Mouse (Mus musculus): ENCODE results near the gene Vmn2r95. TPM values are rescaled to one million over a fixed set of nuclear protein-coding genes. Genes with fewer than 3 reads are reported as not detected.
"Not testable (repeated sequence)": the region's sequence is repeated elsewhere in the genome, so short reads cannot be mapped to it uniquely, and the experiment has no call there.

Gene Vmn2r95
- not detected in 2 replicates for polyA plus RNA-seq (2012; rRNA removed)

GRCm38 (mm10) chr17:18423778-18424177 is at the start of gene Vmn2r95:
Gene Vmn2r95, plus strand, starts transcription at chr17:18424078.
- Histone ChIP-seq H3K36me3 (ENCODE audit: control insufficient read depth, insufficient read depth, low read length) (no peaks in the 10 kb centered on the region), H3K27ac (ENCODE audit: insufficient read depth, low read depth, low read length) (no peak within 1 kb of the TSS), H3K4me3 (ENCODE audit: insufficient read depth, low read depth, low read length) (no peak within 1 kb of the TSS), H3K27me3 (replicated peaks; ENCODE audit: control insufficient read depth, insufficient read depth, low read length) (no peaks in the 10 kb centered on the region), H3K4me1 (ENCODE audit: control insufficient read depth, insufficient read depth, low read length) (no peaks in the 10 kb centered on the region)
- no peak for DNase-seq
- WGBS = 11% methylated on average over 1 of the region's 1 CpGs
- TF ChIP-seq POLR2A (IDR thresholded peaks at IDR 0.05; ENCODE audit: low read depth, low read length) = no peak
- no peak for TF ChIP-seq CTCF (conservative IDR thresholded peaks at IDR 0.05; ENCODE audit: insufficient read depth, insufficient read length, low read depth, low read length)

- no peak for DNase-seq
- Histone ChIP-seq H3K4me1 (ENCODE audit: control insufficient read depth, insufficient read depth, low read length) (no peaks in the 10 kb centered on the region), H3K27me3 (replicated peaks; ENCODE audit: control insufficient read depth, insufficient read depth, low read length) (no peaks in the 10 kb centered on the region), H3K4me3 (ENCODE audit: insufficient read depth, low read depth, low read length) (no peak overlapping the region), H3K36me3 (ENCODE audit: control insufficient read depth, insufficient read depth, low read length) (no peaks in the 10 kb centered on the region), H3K27ac (ENCODE audit: insufficient read depth, low read depth, low read length) (no peak overlapping the region)
- WGBS = 77% methylated on average over 3 of the region's 3 CpGs
- TF ChIP-seq POLR2A (IDR thresholded peaks at IDR 0.05; ENCODE audit: low read depth, low read length) (no peak), CTCF (conservative IDR thresholded peaks at IDR 0.05; ENCODE audit: insufficient read depth, insufficient read length, low read depth, low read length) (no peak)
These were observed 31.8 kb downstream of the Vmn2r95 start for GRCm38 (mm10) chr17:18455619-18456140.

- 87% methylated on average over 3 of the region's 3 CpGs for WGBS
- H3K4me1 ChIP-seq (ENCODE audit: control insufficient read depth, insufficient read depth, low read length); H3K27ac ChIP-seq (ENCODE audit: insufficient read depth, low read depth, low read length); H3K4me3 ChIP-seq (ENCODE audit: insufficient read depth, low read depth, low read length); H3K27me3 ChIP-seq (replicated peaks; ENCODE audit: control insufficient read depth, insufficient read depth, low read length); DNase-seq; H3K36me3 ChIP-seq (ENCODE audit: control insufficient read depth, insufficient read depth, low read length): not testable (repeated sequence)
These were observed 34.3 kb downstream of the Vmn2r95 start for GRCm38 (mm10) chr17:18458126-18458634.

- no peak for DNase-seq
- no peaks in the 10 kb centered on the region for H3K36me3 ChIP-seq (ENCODE audit: control insufficient read depth, insufficient read depth, low read length)
- no peak for TF ChIP-seq POLR2A (IDR thresholded peaks at IDR 0.05; ENCODE audit: low read depth, low read length)
- TF ChIP-seq CTCF (conservative IDR thresholded peaks at IDR 0.05; ENCODE audit: insufficient read depth, insufficient read length, low read depth, low read length) = no peak
- H3K4me3 ChIP-seq (ENCODE audit: insufficient read depth, low read depth, low read length) = no peak overlapping the region
- no peaks in the 10 kb centered on the region for H3K4me1 ChIP-seq (ENCODE audit: control insufficient read depth, insufficient read depth, low read length)
- H3K27me3 ChIP-seq (replicated peaks; ENCODE audit: control insufficient read depth, insufficient read depth, low read length) = no peaks in the 10 kb centered on the region
- H3K27ac ChIP-seq (ENCODE audit: insufficient read depth, low read depth, low read length) = no peak overlapping the region
These were observed 38.8 kb downstream of the Vmn2r95 start for GRCm38 (mm10) chr17:18462695-18463094.

- no peak for DNase-seq
- no peaks in the 10 kb centered on the region for H3K27me3 ChIP-seq (replicated peaks; ENCODE audit: control insufficient read depth, insufficient read depth, low read length)
- H3K27ac ChIP-seq (ENCODE audit: insufficient read depth, low read depth, low read length) = no peak overlapping the region
- H3K36me3 ChIP-seq (ENCODE audit: control insufficient read depth, insufficient read depth, low read length) = no peaks in the 10 kb centered on the region
- WGBS = 68% methylated on average over 1 of the region's 1 CpGs
- H3K4me3 ChIP-seq (ENCODE audit: insufficient read depth, low read depth, low read length) = no peak overlapping the region
- no peak for TF ChIP-seq CTCF (conservative IDR thresholded peaks at IDR 0.05; ENCODE audit: insufficient read depth, insufficient read length, low read depth, low read length)
- no peak for TF ChIP-seq POLR2A (IDR thresholded peaks at IDR 0.05; ENCODE audit: low read depth, low read length)
- no peaks in the 10 kb centered on the region for H3K4me1 ChIP-seq (ENCODE audit: control insufficient read depth, insufficient read depth, low read length)
These were observed 56.0 kb downstream of the Vmn2r95 start for GRCm38 (mm10) chr17:18479885-18480284.

Other genes with a start within 250 kb of the Vmn2r95 start
- not detected in 2 replicates for gene Vmn2r94, start 146.3 kb upstream of the Vmn2r95 start, polyA plus RNA-seq (2012; rRNA removed)
- gene Vmn2r93, start 126.0 kb upstream of the Vmn2r95 start, polyA plus RNA-seq (2012; rRNA removed) = not detected in 2 replicates
- gene Vmn2r96, start 149.1 kb downstream of the Vmn2r95 start, polyA plus RNA-seq (2012; rRNA removed) = 0.02 TPM in 1 of 2 replicates, not detected in the other